In genomic region chr6:119828165-119828564, GRCm38 (mm10) we compare ENCODE assay signal across 17 mouse cellular contexts.
"Had no signal": no experiment of that assay in that cellular context is flagged by ENCODE, and none has a peak within 500 bp of the region (broad histone marks: within the 10 kb centered on the region; RNA-seq: fewer than 3 reads in every experiment).

No protein-coding gene starts in this region.

- DNase-seq: lung, adult 2 months; lung, postnatal 14 days; lung, postnatal 36 days; right cerebral cortex, postnatal 14 days; thymus, adult 2 months; thymus, postnatal 25 days; thymus, postnatal 4 days had no signal

- H3K4me1 ChIP-seq: midbrain, embryonic 15.5 days; neural tube, embryonic 12.5 days; stomach, embryonic 15.5 days had no signal

- H3K4me3 ChIP-seq: lung, embryonic 15.5 days; megakaryocyte, embryonic 14.5 days; midbrain, embryonic 13.5 days; midbrain, embryonic 15.5 days; neural tube, embryonic 12.5 days; stomach, embryonic 15.5 days had no signal

- H3K9me3 ChIP-seq: lung, embryonic 15.5 days; megakaryocyte, embryonic 14.5 days; midbrain, embryonic 13.5 days; midbrain, embryonic 15.5 days; neural tube, embryonic 12.5 days; stomach, embryonic 15.5 days had no signal

- H3K36me3 ChIP-seq: lung, embryonic 15.5 days had no signal

- H3K27ac ChIP-seq: lung, embryonic 15.5 days; macrophage; midbrain, embryonic 13.5 days; midbrain, embryonic 15.5 days; neural tube, embryonic 12.5 days; stomach, embryonic 15.5 days; stomach, postnatal 0 days had no signal

- H3K9ac ChIP-seq: lung, embryonic 15.5 days; midbrain, embryonic 13.5 days; midbrain, embryonic 15.5 days; neural tube, embryonic 12.5 days; stomach, embryonic 15.5 days had no signal

- H3K4me2 ChIP-seq: lung, embryonic 15.5 days; midbrain, embryonic 11.5 days; midbrain, embryonic 13.5 days; midbrain, embryonic 15.5 days; neural tube, embryonic 12.5 days; stomach, embryonic 15.5 days had no signal

- H3K27me3 ChIP-seq: lung, embryonic 15.5 days; megakaryocyte, embryonic 14.5 days; midbrain, embryonic 13.5 days; midbrain, embryonic 15.5 days; neural tube, embryonic 12.5 days; stomach, embryonic 15.5 days had no signal

- ATAC-seq: lung, postnatal 0 days; midbrain, embryonic 13.5 days; midbrain, embryonic 15.5 days had no signal
